Mouse (Mus musculus): ENCODE measurements around the gene Vmn1r83.

The Vmn1r83 gene

DNA sequence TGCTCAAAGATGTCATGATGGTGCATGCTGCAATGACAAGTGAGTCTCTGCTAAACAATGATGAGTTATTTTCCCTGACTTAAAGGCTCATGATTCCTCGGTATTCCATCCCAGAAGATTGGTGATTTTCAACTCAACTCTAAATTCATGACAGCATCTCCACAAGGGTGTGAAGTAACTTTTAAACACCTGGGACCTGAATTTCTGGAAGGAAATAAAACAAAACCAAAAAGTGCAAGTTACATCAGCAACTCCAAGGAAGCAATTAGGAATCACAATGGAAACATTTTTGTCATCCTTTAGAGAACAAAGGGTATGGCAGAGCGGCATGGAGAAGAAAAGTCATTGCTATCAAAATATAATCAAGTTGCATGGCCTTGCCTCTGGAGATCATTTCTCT, at the start of gene Vmn1r83:
Gene Vmn1r83 (minus strand): TSS at position 101 of the 400 bp plus-strand sequence.
- DNase-seq, result no peak

DNA sequence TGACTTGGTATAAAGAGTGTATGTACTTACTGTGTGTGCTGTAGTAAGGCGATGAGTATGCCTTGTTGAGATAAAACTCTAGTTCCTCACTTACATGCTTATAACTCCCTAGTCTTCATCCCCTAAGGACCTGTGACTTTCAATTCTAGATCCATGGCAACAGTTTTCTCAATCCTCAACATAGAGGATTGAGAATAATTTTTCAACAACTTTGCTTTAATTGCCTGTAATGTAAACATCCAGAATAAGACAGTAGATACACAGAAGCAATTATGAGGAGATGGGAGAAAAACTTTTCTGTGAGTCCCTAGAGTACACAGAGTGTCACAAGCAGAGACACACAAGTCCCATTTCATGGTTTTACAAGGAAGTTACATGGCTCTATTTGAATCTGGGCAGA, 39.9 kb upstream of the Vmn1r83 start, which contains the start of gene Vmn1r84:
Gene Vmn1r84 (minus strand): TSS at position 101 of the 400 bp plus-strand sequence.
- no peak for DNase-seq

DNA sequence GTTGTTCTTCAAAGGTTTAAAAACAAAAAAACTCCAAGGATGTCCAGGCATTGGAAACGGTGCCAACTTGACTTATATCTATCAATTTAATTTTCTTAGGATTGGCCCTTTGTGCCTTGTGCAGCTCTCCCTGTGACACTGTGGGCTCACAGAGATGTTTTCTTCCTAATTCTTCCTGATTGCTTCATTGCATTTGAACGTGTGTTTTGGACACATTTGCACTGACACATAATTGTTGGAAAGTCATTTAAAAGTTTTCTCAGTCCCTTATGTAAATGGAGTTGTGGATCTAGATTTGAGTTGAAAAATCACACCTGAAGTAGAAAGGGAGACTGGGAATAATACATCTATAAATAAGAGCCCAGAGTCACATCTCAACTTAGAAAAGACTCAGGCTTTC, 29.2 kb downstream of the Vmn1r83 start, which contains the start of gene Vmn1r82:
Gene Vmn1r82 (plus strand): TSS at position 301 of the 400 bp plus-strand sequence.
- no peak for DNase-seq

Measured in kidney, postnatal 25 days (tissue).